Mouse (Mus musculus) heart, adult 10 weeks (tissue): Measurements from ENCODE around the gene Ece1. TPM values are rescaled to one million over a fixed set of nuclear protein-coding genes. Genes with fewer than 3 reads are reported as not detected.

Experiments
- polyA plus RNA-seq: library from polyadenylated mRNA; stranded (reverse); fragments of 350-450 nt; fragmentation: Illumina TruSeq; extraction: RNeasy Lipid Tissue Mini Kit (QIAGEN cat#74804); gene quantifications from one replicate; pipeline ENCODE4 v1.2.3, GENCODE M21; 2014; ENCODE audit warnings: low read depth, low replicate concordance

Ece1 gene
- polyA plus RNA-seq, result 80.9 TPM

GRCm38 (mm10) chr4:137862019-137862418, at the start of gene Ece1:
Ece1 (plus strand) TSS chr4:137862237.

GRCm38 (mm10) chr4:137992890-137993289, 130.9 kb downstream of the Ece1 start, which contains the start of gene Eif4g3:
Eif4g3 (plus strand) TSS chr4:137993022.

Other genes with a start within 250 kb of the Ece1 start
- gene Rap1gap, start 197.5 kb upstream of the Ece1 start, polyA plus RNA-seq, result 18.1 TPM
- gene Alpl, start 65.9 kb upstream of the Ece1 start, polyA plus RNA-seq, result 51.4 TPM
- gene Eif4g3, start 130.8 kb downstream of the Ece1 start, polyA plus RNA-seq, result 31.1 TPM